Mouse (Mus musculus): ENCODE measurements around the gene Paox. TPM values are rescaled to one million over a fixed set of nuclear protein-coding genes. Genes with fewer than 3 reads are reported as not detected.
A peak's percentile ranks its signal among the peaks of the same experiment; 100 is the strongest.

The Paox gene
- total RNA-seq, 2 experiments from 2014 or later: 26.6 to 37.9 TPM

GRCm38 (mm10) chr7:140116329-140117054 lies 893 bp downstream of the Paox start, which contains the start of gene Echs1:
Gene Echs1, minus strand, starts transcription at chr7:140116476.
- peak; percentile 86 for ATAC-seq (replicated peaks; ENCODE audit: poor library complexity, severe bottlenecking)

GRCm38 (mm10) chr7:140120484-140120883 lies 4.9 kb downstream of the Paox start:
- no peak for ATAC-seq (replicated peaks; ENCODE audit: poor library complexity, severe bottlenecking)

- ATAC-seq (replicated peaks; ENCODE audit: poor library complexity, severe bottlenecking): no peak
These were observed 5.8 kb downstream of the Paox start for GRCm38 (mm10) chr7:140121338-140121910.

- no peak for ATAC-seq (replicated peaks; ENCODE audit: poor library complexity, severe bottlenecking)
These were observed 7.2 kb downstream of the Paox start for GRCm38 (mm10) chr7:140122765-140123164.

GRCm38 (mm10) chr7:140124382-140124781 lies 8.8 kb downstream of the Paox start:
- ATAC-seq (replicated peaks; ENCODE audit: poor library complexity, severe bottlenecking): no peak

- peak; percentile 91 for ATAC-seq (replicated peaks; ENCODE audit: poor library complexity, severe bottlenecking)
These were observed 9.9 kb downstream of the Paox start for GRCm38 (mm10) chr7:140125278-140126021.

- ATAC-seq (replicated peaks; ENCODE audit: poor library complexity, severe bottlenecking): no peak
These were observed 10.4 kb downstream of the Paox start for GRCm38 (mm10) chr7:140126022-140126350.

- peak; percentile 12 for ATAC-seq (replicated peaks; ENCODE audit: poor library complexity, severe bottlenecking)
These were observed 11.3 kb downstream of the Paox start for GRCm38 (mm10) chr7:140126934-140127333.

GRCm38 (mm10) chr7:140127911-140128310 lies 12.3 kb downstream of the Paox start:
- ATAC-seq (replicated peaks; ENCODE audit: poor library complexity, severe bottlenecking): 0 out of 2 replicates have a peak, but pooled peaks have one; percentile 3

GRCm38 (mm10) chr7:140132184-140132583 lies 16.6 kb downstream of the Paox start:
- peak; percentile 63 for ATAC-seq (replicated peaks; ENCODE audit: poor library complexity, severe bottlenecking)

GRCm38 (mm10) chr7:140134033-140134432 lies 18.4 kb downstream of the Paox start:
- ATAC-seq (replicated peaks; ENCODE audit: poor library complexity, severe bottlenecking): peak; percentile 27

GRCm38 (mm10) chr7:140135106-140135770 lies 19.6 kb downstream of the Paox start:
- peak; percentile 28 for ATAC-seq (replicated peaks; ENCODE audit: poor library complexity, severe bottlenecking)

GRCm38 (mm10) chr7:140137135-140138020 lies 21.8 kb downstream of the Paox start, which contains the start of gene Mtg1:
Gene Mtg1, plus strand, starts transcription at chr7:140137564.
- peak; percentile 74 for ATAC-seq (replicated peaks; ENCODE audit: poor library complexity, severe bottlenecking)

- ATAC-seq (replicated peaks; ENCODE audit: poor library complexity, severe bottlenecking): no peak
These were observed 22.4 kb downstream of the Paox start for GRCm38 (mm10) chr7:140138021-140138310.

- peak; percentile 61 for ATAC-seq (replicated peaks; ENCODE audit: poor library complexity, severe bottlenecking)
These were observed 25.8 kb downstream of the Paox start for GRCm38 (mm10) chr7:140141350-140141749.

GRCm38 (mm10) chr7:140144550-140144949 lies 29.0 kb downstream of the Paox start:
- no peak for ATAC-seq (replicated peaks; ENCODE audit: poor library complexity, severe bottlenecking)

GRCm38 (mm10) chr7:140153383-140153782 lies 37.8 kb downstream of the Paox start:
- peak; percentile 59; the same call in 1 of the 2 replicates for ATAC-seq (replicated peaks; ENCODE audit: poor library complexity, severe bottlenecking)

GRCm38 (mm10) chr7:140153829-140154217 lies 38.2 kb downstream of the Paox start:
- ATAC-seq (replicated peaks; ENCODE audit: poor library complexity, severe bottlenecking): no peak

GRCm38 (mm10) chr7:140154218-140154927 lies 38.8 kb downstream of the Paox start, which contains the start of gene Sprn:
Gene Sprn, minus strand, starts transcription at chr7:140154877.
- no peak for ATAC-seq (replicated peaks; ENCODE audit: poor library complexity, severe bottlenecking)

Measured in granulocyte monocyte progenitor cell, adult 5-6 weeks (primary cell).